Mouse (Mus musculus) CH12.LX (cell line): Measurements from ENCODE around the gene Prkag2. TPM values are rescaled to one million over a fixed set of nuclear protein-coding genes. Genes with fewer than 3 reads are reported as not detected.

Experiments
- DNase-seq: peaks from one replicate; pipeline ENCODE4 v3.0.0-alpha.2; 2013; ENCODE audit errors: extremely low read depth
- H3K27ac ChIP-seq: 2 replicates; pipeline ENCODE4 v1.5.1; 2012; ENCODE audit warnings: low read depth, mild to moderate bottlenecking, control low read depth, moderate library complexity; ENCODE audit not compliant: insufficient read depth
- H3K27me3 ChIP-seq: replicated peaks from 2 replicates; pipeline ENCODE3; 2012; ENCODE audit warnings: inconsistent platforms
- H3K36me3 ChIP-seq, 2 experiments: replicated peaks in 1 of 2; 2 replicates each; pipeline versions ENCODE3 to v1.6.1; 2012; ENCODE audit warnings: inconsistent platforms in 1 of 2, low read length in 1 of 2, mild to moderate bottlenecking in 1 of 2, mixed read lengths in 1 of 2, moderate library complexity in 1 of 2; ENCODE audit not compliant: control insufficient read depth in 1 of 2, insufficient read depth in 1 of 2
- H3K4me1 ChIP-seq, 2 experiments: 2 replicates each; pipeline ENCODE4 v1.6.1; 2012; ENCODE audit warnings: inconsistent platforms in 1 of 2, moderate library complexity in 1 of 2; ENCODE audit not compliant: insufficient read depth in 2 of 2, control insufficient read depth in 1 of 2
- H3K4me2 ChIP-seq: 2 replicates; pipeline ENCODE4 v1.6.1; 2012; ENCODE audit warnings: low read depth, mild to moderate bottlenecking, control low read depth; ENCODE audit not compliant: poor library complexity, insufficient read depth, severe bottlenecking
- H3K4me3 ChIP-seq, 3 experiments: fragments of 150-350 bp in 1 of 3; sonication (generic) in 1 of 3; replicated peaks in 1 of 3; 2 replicates each; pipeline versions ENCODE3 to v1.5.1; 2011 to 2012; ENCODE audit warnings: low read depth in 2 of 3, low read length in 2 of 3, mild to moderate bottlenecking in 2 of 3, moderate library complexity in 2 of 3, control low read depth in 1 of 3, improper control_type of control experiment in 1 of 3, inconsistent platforms in 1 of 3, mixed read lengths in 1 of 3; ENCODE audit not compliant: poor library complexity in 1 of 3
- H3K79me2 ChIP-seq: replicated peaks from 2 replicates; pipeline ENCODE4 v1.6.1; 2012; ENCODE audit warnings: mild to moderate bottlenecking, moderate library complexity; ENCODE audit not compliant: control insufficient read depth, poor library complexity, insufficient read depth, severe bottlenecking; ENCODE audit errors: extremely low read depth
- H3K9ac ChIP-seq: 2 replicates; pipeline ENCODE4 v1.6.1; 2012; ENCODE audit warnings: low read depth, mild to moderate bottlenecking, control low read depth, moderate library complexity; ENCODE audit not compliant: insufficient read depth
- H3K9me3 ChIP-seq: replicated peaks from 2 replicates; pipeline ENCODE3; 2012; ENCODE audit warnings: low read length, inconsistent platforms, mixed read lengths
- CHD1 ChIP-seq: IDR thresholded peaks from 2 replicates; pipeline ENCODE4 v1.6.1; 2012; ENCODE audit warnings: low read depth, low read length, improper control_type of control experiment, inconsistent platforms
- CHD2 ChIP-seq: IDR thresholded peaks from 2 replicates; pipeline ENCODE4 v1.6.1; 2011; ENCODE audit warnings: low read length, improper control_type of control experiment
- CTCF ChIP-seq, 2 experiments: IDR thresholded peaks in 1 of 2; conservative IDR thresholded peaks in 1 of 2; 2 replicates each; pipeline ENCODE4 v1.5.1; 2011 to 2012; ENCODE audit warnings: low read depth in 2 of 2, low read length in 2 of 2, improper control_type of control experiment in 1 of 2, inconsistent platforms in 1 of 2, mild to moderate bottlenecking in 1 of 2, moderate library complexity in 1 of 2
- E2F4 ChIP-seq: IDR thresholded peaks from 2 replicates; pipeline ENCODE4 v1.6.1; 2011; ENCODE audit warnings: low read depth, low read length, improper control_type of control experiment; ENCODE audit not compliant: insufficient replicate concordance
- EP300 ChIP-seq: IDR thresholded peaks from 2 replicates; pipeline ENCODE4 v1.6.1; 2011; ENCODE audit warnings: low read length, improper control_type of control experiment
- IRF4 ChIP-seq: IDR thresholded peaks from 2 replicates; pipeline ENCODE4 v1.6.1; 2014; ENCODE audit warnings: low read depth, mild to moderate bottlenecking, inconsistent platforms, low read length, improper control_type of control experiment
- JUN ChIP-seq: IDR thresholded peaks from 2 replicates; pipeline ENCODE4 v1.6.1; 2011; ENCODE audit warnings: low read depth, mild to moderate bottlenecking, low read length, improper control_type of control experiment, moderate library complexity; ENCODE audit not compliant: insufficient read depth
- MAX ChIP-seq: IDR thresholded peaks from 2 replicates; pipeline ENCODE4 v1.6.1; 2011; ENCODE audit warnings: low read length, improper control_type of control experiment
- MEF2A ChIP-seq: IDR thresholded peaks from 2 replicates; pipeline ENCODE4 v1.6.1; 2014; ENCODE audit warnings: low read depth, mild to moderate bottlenecking, inconsistent platforms, low read length, improper control_type of control experiment, borderline replicate concordance
- MXI1 ChIP-seq: IDR thresholded peaks from 2 replicates; pipeline ENCODE4 v1.6.1; 2011; ENCODE audit warnings: mild to moderate bottlenecking, low read depth, low read length, improper control_type of control experiment
- MYC ChIP-seq: IDR thresholded peaks from 2 replicates; pipeline ENCODE4 v1.6.1; 2011; ENCODE audit warnings: low read depth, mild to moderate bottlenecking, improper control_type of control experiment, low read length
- NELFE ChIP-seq: IDR thresholded peaks from 2 replicates; pipeline ENCODE4 v1.6.1; 2011; ENCODE audit warnings: low read depth, low read length, improper control_type of control experiment
- POLR2AphosphoS2 ChIP-seq: IDR thresholded peaks from 2 replicates; pipeline ENCODE4 v1.6.1; 2011; ENCODE audit warnings: low read depth, low read length, improper control_type of control experiment
- SMC3 ChIP-seq: IDR thresholded peaks from 2 replicates; pipeline ENCODE4 v1.6.1; 2011; ENCODE audit warnings: low read depth, low read length, improper control_type of control experiment
- TBP ChIP-seq: conservative IDR thresholded peaks from 2 replicates; pipeline ENCODE4 v1.6.1; 2011; ENCODE audit warnings: low read depth, low read length, improper control_type of control experiment
- UBTF ChIP-seq: IDR thresholded peaks from 2 replicates; pipeline ENCODE4 v1.6.1; 2012; ENCODE audit warnings: low read depth, mild to moderate bottlenecking, inconsistent platforms, low read length, improper control_type of control experiment, moderate library complexity
- USF1 ChIP-seq: IDR thresholded peaks from 2 replicates; pipeline ENCODE4 v1.6.1; 2014; ENCODE audit warnings: low read depth, mild to moderate bottlenecking, inconsistent platforms, low read length, improper control_type of control experiment
- USF2 ChIP-seq: conservative IDR thresholded peaks from 2 replicates; pipeline ENCODE4 v1.6.1; 2011; ENCODE audit warnings: low read depth, low read length, improper control_type of control experiment
- ZC3H11A ChIP-seq: IDR thresholded peaks from 2 replicates; pipeline ENCODE4 v1.6.1; 2012; ENCODE audit warnings: low read depth, mild to moderate bottlenecking, inconsistent platforms, low read length, improper control_type of control experiment
- ZMIZ1 ChIP-seq: IDR thresholded peaks from 2 replicates; pipeline ENCODE4 v1.6.1; 2012; ENCODE audit warnings: low read depth, mild to moderate bottlenecking, inconsistent platforms, low read length, improper control_type of control experiment
- dilution Hi-C: fragments of 300-500 bp; cut with MboI; formaldehyde crosslinking; loops from 2 replicates; pipeline ENCODE4 v1.14.3; 2020; ENCODE audit warnings: low sequenced_read_pairs; ENCODE audit not compliant: extremely low pct_unique_long_range_greater_than_20kb, extremely low pct_ligation_motif_present
- in situ Hi-C: fragments of 300-500 bp; cut with MboI; formaldehyde crosslinking; loops from 3 replicates; pipeline ENCODE4 v1.14.3; 2019; ENCODE audit warnings: low sequenced_read_pairs, low pct_ligation_motif_present, low pct_unique_long_range_greater_than_20kb, mixed read lengths
- polyA plus RNA-seq: library from polyadenylated mRNA; unstranded; fragments of >175 nt; gene quantifications from 2 replicates; pipeline ENCODE4 v1.2.1, GENCODE M21; 2012; ENCODE audit warnings: low read depth; ENCODE audit not compliant: insufficient read length
- total RNA-seq, 2 experiments: library from RNA; depleted of rRNA; stranded (reverse); fragments of 300-350 nt in 1 of 2; fragments of >200 nt in 1 of 2; gene quantifications; 2 replicates each; pipeline ENCODE4 v1.2.3; 2012 to 2014

The Prkag2 gene
- total and polyA plus RNA-seq, 3 experiments = 4.6 to 21.2 (median 8.8) TPM

GRCm38 (mm10) chr5:25089258-25089972 lies 11.0 kb downstream of the Prkag2 start:
- no peak for DNase-seq
- Histone ChIP-seq H3K4me3 (no peak overlapping the region), H3K4me1 (peaks cover 17 to 60% of the 10 kb centered on the region in 2 experiments), H3K4me2 (no peak overlapping the region), H3K27me3 (no peaks in the 10 kb centered on the region), H3K79me2 (no peaks in the 10 kb centered on the region), H3K9me3 (peaks cover 26% of the 10 kb centered on the region), H3K36me3 (peaks cover 0 to 15% of the 10 kb centered on the region in 2 experiments), H3K9ac (no peak overlapping the region), H3K27ac (no peak overlapping the region)
- dilution Hi-C loops = no loop called here
- no peak for TF ChIP-seq CHD2
- no peak for TF ChIP-seq E2F4
- no peak for TF ChIP-seq POLR2AphosphoS2
- TF ChIP-seq MXI1 = no peak
- TF ChIP-seq TBP = no peak
- TF ChIP-seq JUN = no peak
- TF ChIP-seq CTCF (conservative IDR thresholded peaks at IDR 0.05 in 1 of 2, IDR thresholded peaks at IDR 0.05 in 1 of 2; ENCODE audit: low read depth in 2 of 2, low read length in 2 of 2) = no peak
- no peak for TF ChIP-seq ZMIZ1
- no peak for TF ChIP-seq CHD1
- no peak for TF ChIP-seq MEF2A
- in situ Hi-C loops = no loop called here

- H3K4me1 ChIP-seq = peaks cover 17 to 60% of the 10 kb centered on the region in 2 experiments
- H3K36me3 ChIP-seq = peaks cover 0 to 15% of the 10 kb centered on the region in 2 experiments
- TF ChIP-seq MXI1 (no peak), SMC3 (no peak), CHD1 (no peak), USF1 (no peak)
- TF ChIP-seq, all 38 proteins: peak for 0
- Histone ChIP-seq H3K4me2 (no peak overlapping the region), H3K27ac (no peak overlapping the region), H3K9me3 (peaks cover 21% of the 10 kb centered on the region), H3K27me3 (no peaks in the 10 kb centered on the region), H3K79me2 (no peaks in the 10 kb centered on the region), H3K9ac (no peak overlapping the region), H3K4me3 (no peak overlapping the region)
- in situ Hi-C loops (no loop called here), dilution Hi-C loops (no loop called here)
- no peak for DNase-seq
Observed at GRCm38 (mm10) chr5:25088633-25089032, 11.8 kb downstream of the Prkag2 start.

GRCm38 (mm10) chr5:25088111-25088510 lies 12.3 kb downstream of the Prkag2 start:
- H3K9me3 ChIP-seq = peaks cover 15% of the 10 kb centered on the region
- in situ Hi-C loops (no loop called here), dilution Hi-C loops (no loop called here)
- no peak overlapping the region for H3K9ac ChIP-seq
- peaks cover 17 to 57% of the 10 kb centered on the region in 2 experiments for H3K4me1 ChIP-seq
- H3K4me2 ChIP-seq = no peak overlapping the region
- H3K27me3 ChIP-seq = no peaks in the 10 kb centered on the region
- H3K79me2 ChIP-seq = no peaks in the 10 kb centered on the region
- peaks cover 0 to 10% of the 10 kb centered on the region in 2 experiments for H3K36me3 ChIP-seq
- H3K27ac ChIP-seq = no peak overlapping the region
- TF ChIP-seq NELFE (no peak), E2F4 (no peak), USF2 (no peak), ZC3H11A (no peak), UBTF (no peak), POLR2AphosphoS2 (no peak), MAX (no peak), MYC (no peak), EP300 (no peak), IRF4 (no peak), CHD2 (no peak)
- DNase-seq = no peak
- H3K4me3 ChIP-seq = no peak overlapping the region
